Mouse (Mus musculus): Measurements from ENCODE around the gene Slc25a13.
"Not testable (repeated sequence)": the region's sequence is repeated elsewhere in the genome, so short reads cannot be mapped to it uniquely, and the experiment has no call there.

The Slc25a13 gene

DNA sequence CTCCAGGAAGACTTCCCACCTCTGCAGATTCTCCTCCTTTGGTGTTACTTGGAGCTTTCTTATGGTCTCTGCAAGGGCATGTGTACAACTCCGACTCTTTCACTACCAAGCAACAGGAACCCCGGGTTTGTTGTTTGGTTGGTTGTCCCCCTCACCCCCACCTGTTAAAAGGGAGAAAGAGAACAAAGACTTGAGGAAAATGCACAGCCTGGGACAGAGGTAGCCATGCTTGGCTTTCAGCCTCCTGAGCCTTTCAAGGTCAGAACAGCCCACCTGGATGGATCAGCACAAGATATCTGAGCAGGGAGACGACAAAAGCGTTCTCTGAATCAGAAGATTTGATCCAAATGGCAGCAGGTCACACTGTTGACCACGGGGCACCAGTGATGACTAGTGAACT, 15.0 kb downstream of the Slc25a13 start:
- no peak for DNase-seq

DNA sequence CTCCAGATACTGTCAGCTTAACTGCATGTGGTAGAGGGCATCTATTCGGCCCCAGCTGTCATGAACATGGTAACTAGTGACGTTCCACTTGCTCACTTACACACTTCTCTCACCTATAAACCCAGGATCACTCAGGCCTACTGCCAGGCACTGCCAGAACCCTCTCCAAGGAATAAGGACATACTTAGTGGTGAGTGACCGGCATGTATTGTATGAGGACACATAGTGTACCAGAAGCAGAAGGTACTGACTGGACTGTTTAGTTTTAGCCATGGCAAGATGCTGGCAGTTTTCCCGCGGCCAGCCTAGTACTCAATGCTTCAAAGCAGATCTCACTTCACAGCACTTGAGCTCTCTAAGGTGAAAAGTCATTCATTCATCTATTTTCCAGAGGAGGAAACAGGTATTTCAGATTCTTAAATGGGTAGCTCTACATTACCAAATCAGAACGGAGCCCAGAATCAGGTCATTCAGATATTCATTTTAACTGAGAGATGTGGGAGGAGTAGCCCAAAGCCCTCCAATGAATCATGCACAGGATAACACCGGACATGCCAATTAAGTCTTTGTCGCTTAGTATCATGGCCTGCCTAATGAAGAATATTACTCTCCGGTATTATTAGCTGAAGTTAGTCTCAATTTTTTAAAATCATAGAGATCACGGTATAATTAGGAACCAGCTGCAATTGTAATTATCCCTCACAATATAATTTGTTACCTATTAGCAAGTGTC, 17.7 kb downstream of the Slc25a13 start:
- no peak for DNase-seq

DNA sequence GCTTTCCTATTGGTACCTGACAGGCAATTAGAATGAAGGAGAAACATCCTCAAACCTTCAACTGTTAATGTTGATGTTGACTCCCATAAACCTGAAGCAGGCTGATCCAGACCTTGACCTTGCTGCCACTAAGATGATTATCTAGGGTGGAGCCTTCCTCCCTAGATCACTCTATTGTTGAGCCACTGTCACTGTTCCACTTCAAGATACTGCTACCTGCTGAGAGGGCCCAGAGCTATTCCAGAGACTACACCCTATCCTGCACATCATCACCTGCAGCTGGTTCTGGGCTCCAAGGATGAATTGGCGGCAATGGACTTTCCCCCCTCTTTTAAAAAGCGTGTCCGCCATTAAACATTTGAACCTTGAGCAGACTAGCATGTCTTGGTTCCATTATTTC, 18.9 kb downstream of the Slc25a13 start:
- not testable (repeated sequence) for DNase-seq

DNA sequence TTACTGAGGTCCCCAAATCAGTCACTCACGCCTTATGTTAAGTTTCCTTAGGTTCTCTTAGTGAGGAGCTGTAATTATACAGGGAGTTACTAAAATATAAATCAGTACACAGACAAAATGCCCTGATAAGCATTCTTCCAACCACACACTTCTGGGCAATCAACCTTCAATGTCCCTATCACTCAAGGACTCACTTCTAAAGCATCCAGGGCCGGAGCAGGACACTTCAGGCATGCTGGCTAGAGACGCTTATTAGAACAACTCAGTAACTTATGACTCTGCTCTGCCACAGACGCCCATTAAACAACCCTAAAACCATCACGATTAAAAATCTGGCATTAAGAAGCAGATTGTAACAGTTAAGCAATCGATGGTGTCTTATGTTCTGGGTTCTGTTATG, 19.6 kb downstream of the Slc25a13 start:
- DNase-seq, result no peak

DNA sequence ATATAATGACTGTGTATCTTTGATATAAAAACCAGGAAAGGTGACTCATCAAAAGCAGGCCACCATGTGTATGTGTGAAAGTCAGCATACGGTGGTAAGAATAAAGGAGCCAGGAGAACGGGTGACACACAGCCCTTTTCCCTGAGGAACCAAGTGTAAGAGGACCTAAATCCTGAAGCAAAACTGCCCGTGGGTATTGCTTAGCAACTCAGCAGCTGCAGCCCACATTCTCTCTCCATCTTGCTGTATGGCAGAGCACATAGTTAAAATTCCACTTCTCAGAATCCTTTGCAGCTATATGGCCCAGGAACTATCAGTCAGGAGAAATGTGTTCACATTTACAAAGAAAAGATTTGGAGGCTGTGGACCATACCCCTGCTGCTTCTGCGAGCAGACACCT, 20.4 kb downstream of the Slc25a13 start:
- no peak for DNase-seq

DNA sequence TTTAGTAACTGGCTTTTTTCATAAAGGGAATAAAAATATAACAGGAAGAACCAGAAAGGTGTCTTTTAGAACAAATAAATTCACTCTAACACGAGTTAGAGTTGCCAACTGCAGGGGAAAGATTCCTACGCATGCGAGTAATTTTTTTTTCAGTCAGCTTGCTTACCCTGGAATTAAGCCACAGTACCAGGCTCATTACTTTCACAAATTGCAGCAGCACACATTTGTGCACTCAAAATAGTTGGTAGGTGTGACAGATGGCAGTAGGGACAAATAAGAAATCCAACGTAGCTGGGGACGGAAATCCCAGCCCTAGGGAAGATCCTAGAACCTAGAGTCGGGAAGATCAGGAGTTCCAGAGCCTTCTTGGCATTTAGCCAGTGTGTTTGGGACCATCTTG, 22.1 kb downstream of the Slc25a13 start:
- no peak for DNase-seq

DNA sequence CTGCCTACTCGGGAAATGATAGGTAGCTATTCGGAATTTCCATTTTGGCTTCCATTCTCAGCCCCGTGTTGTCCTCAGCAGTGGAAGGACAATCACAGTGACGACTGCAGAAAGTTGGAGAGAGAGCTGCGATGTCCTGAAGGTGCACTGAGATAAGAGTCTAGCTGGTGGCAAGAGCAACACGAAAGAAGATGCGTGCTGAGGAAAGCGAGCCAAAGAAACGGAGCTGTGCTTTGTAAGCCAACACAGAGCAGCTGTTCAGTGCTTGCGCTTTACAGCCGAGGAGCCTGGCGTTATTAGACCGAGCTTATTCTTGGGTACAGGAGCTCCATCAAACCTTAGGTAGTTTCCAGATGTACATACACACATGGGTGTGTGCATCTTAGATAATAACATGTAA, 23.1 kb downstream of the Slc25a13 start:
- DNase-seq, result no peak

DNA sequence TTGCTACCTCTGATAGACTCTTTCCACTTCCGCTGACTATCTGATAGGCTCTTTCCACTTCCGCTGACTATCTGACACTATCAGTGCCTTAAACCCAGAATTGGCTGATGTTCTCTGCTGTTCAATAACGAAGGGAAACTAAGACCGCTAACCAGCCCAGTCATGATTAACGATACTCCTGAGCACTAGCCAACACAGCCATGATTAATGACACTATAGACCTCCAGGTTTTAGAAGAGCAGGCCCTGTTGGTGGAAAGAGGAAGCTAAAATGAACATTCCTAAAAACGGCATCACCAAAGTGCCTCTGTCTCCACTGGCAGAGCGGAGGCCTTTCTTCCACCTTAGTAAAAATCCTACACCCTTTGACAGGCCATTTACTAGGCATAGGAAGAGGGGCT, 24.6 kb downstream of the Slc25a13 start:
- no peak for DNase-seq

DNA sequence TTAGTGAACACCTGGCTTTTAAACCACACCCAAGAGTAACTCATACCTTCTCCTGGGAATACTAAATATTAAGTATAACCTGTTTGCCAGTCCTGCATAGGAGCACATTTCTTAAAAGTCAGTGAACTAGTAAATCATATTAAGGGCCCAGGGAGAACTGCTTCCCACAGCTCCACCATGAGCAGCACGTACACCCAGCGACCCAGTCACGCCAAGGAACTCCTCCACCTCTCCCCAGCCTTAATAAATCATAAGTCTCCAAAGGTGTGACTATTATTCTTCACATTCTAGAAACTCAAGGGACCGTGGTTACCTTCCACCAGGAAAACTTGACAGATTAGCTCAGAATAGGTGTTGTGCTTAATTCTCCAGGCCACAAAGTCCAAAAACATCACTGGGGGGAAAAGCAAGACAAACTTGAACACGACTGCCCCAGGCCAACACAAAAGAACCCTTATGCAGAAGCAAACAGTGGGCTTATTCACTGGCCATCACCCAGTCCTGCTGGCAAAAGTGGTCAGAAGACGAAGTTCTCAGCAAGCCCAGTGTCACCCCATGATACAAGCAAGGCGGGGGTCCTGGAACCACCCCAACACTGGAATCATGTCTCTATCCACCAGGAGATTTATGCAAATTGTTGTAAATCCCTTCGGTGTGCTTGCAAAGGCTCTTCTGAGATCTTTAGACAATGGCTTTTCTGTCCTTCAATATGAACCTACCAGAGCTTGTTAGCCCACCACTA, 25.2 kb downstream of the Slc25a13 start:
- no peak for DNase-seq

DNA sequence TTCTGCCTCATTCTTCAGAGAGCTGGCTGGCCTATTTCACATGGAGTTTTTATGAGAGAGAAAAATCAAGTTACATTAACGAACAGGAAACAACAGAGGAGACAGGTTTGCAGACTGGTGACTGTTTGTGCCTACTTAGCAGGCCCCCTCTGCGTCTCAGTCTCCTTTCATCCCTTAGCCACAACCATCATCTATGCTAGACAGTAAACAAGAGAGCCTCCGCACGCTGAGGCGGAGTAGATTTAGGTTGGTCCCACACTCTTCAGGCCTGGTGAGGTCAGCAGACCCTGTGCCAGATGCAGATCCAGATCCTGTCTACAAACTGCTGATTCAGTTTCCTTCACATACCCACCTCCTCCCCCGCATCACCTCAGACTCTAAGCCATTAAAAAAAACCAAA, 28.0 kb downstream of the Slc25a13 start:
- DNase-seq, result no peak

DNA sequence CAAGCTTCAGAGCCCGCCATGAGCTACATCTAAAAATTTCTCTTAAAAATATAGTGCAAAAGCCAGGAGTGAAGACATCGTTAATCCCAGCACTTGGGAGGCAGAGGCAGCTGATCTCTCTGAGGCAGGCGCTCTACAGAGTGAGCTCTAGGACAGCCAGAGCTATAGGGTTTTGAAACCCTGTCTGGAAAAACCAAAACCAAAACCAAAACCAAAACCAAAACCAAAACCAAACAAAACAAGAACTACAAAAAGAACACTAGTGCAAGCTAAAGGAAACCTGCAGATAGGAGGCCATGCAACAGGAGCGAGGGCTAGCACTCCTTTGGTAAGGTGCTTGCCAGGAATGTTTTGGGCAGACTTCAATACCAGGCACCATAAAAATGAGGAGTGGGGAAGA, 30.5 kb downstream of the Slc25a13 start:
- DNase-seq, result no peak

DNA sequence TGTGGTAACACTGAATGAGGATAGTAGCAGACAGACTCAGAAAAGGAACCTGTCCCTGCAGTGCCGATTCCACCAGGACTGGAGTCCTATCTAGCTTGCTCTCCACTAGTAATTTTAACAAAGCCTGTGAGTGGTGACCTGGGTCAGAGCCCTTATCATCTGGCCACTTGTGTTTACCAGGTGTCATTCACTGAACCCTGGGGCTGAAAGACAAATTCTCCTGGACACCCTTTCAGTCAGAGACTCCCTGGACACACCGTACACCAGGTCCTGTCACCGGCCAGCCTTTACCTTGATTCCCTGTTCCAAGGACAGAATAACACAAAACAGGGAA, 31.3 kb downstream of the Slc25a13 start:
- DNase-seq, result no peak

DNA sequence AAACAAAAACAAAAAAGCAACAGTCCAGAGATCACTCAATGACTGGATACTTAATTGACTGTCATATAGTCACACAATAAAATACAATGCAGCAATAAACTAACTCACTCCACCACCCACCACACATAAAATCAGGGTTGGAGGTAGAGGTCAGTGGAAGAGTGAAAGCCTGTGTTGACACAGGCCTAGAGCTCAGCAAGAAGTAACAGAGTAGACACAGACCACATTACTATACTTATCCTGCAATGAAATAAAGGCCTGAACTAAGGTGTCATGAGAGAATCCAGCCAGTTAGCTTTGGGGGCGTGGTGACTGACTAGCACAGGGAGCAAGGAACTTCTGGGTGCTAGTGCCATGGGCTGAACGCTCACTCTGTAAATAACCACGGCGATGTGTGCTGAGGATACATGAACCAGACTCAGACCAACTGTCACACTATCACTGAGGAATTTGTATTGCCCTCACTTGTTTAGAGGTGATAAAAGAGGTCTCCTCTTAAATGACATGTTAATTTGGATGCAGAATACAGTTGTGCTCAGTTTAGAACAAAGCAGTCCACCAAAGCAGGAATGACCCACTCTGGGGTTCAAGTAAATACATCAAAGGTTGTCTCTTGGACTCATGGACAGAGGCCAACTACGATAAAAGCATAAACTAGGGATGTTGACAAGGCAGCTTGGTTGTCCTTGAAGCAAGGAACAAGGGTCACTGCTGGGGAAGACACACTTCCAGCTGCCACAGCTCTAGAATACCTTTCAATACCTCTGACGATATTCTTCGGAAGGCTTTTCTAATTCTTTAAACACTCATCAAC, 31.8 kb downstream of the Slc25a13 start:
- no peak for DNase-seq

DNA sequence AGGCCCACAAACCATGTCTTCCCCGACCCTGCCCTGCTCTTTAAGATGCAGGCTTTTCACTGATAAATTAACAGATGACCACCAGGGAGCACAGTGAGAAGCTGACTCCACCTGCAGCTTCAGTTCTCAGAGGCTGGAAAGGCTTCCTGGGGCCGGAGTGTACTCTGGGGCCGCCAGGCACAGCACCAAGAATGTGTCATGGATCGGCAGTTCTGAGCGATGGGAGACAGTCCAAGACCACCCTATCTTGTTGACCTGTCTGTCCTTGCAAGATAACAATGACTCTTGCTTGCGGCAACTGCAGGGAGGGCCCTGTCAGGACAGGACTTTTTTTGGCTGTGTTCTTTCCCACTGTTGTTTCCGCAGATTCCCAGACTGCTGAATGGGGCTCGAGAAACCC, 33.4 kb downstream of the Slc25a13 start:
- peak; percentile 36 for DNase-seq

DNA sequence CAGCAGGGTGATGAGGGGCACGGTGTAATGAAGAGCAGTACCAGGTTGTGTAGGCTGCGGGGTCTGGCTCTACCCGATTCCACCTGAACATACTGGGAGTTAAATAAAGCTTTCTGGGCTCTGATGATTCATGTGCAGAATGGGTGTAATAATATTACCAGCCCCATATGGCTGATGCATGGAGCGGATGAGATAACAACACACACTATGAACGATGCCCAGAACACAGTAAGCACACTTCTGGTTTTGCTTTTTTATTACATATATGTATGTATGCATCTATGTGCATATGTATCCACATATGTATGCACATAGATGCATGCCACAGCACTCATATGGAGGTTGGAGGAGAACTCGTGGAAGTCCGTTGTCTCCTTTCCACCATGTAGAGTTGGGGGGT, 34.8 kb downstream of the Slc25a13 start:
- no peak for DNase-seq

DNA sequence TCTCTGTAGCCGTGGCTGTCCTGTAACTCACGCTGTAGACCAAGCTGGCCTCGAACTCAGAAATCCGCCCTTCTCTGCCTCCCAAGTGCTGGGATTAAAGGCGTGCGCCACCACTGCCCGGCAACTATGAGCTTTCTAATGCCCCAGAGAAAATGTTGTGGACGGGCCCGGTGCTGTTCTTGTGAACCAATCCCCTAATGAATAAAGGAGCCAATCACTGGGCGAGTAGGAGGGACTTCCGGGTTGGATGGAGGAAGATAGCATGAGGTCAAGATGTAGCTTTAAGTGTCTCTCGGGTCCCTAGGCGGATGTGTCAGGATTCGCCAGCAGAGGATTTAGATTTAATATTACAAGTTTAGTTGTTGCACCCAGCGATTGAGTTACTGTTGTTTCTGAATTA, 38.6 kb downstream of the Slc25a13 start:
- DNase-seq, result not testable (repeated sequence)

DNA sequence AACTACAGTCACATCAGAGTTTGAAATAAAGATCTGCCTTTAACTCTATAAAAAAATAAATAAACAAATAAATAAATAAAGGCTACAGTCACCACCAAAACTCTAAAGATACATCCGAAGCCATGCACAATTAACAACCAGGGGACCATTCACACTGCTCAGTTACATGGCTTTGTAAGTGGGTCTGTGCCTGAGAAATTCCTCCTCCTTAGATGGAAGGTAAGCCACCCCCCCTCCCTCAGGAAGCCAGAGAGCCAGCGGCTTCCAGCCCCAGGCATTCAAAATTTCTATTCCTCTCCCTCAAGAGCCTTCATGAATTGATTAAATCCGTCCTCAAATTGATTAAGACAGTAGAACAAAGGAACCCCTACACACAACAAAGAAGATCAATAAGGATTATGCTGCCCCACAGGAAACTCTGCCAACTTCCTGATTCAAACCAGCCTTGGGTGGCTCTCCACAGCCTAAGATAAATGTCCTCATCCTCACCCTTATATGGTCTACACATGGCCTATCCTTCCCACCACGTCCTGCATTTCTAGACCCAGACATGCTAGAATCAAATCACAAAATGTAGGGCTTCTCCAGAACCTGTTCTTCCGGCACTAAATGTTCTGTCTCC, 41.5 kb downstream of the Slc25a13 start:
- no peak for DNase-seq

DNA sequence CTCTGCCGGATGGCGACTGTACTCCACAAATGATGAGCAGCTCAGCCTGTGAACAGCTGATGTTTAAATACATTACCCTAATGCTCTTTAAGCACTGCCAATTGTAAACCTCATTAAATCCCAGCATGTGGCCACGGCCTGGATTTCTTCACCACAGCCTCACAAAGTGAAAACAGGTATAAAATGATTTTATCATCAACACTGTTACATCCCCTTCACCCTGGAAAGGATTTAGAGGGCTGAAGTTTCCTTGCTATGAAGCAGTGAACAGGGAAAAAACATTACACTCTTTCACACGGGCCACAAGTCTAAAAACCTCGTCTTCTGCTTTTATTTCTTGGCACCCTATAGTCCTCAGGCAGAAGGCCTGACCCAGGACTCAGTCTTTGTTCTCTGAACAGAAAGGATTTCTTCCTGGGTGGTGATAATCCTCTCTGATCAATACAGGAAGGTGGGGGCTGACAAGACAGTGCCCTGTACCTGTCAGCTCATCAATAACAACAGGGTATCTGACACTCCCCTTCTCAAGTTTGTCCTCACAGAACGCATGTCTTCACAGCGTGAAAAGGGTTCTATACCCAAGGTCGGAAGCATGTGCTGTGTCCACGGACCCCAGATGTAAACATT, 42.9 kb downstream of the Slc25a13 start:
- no peak for DNase-seq

DNA sequence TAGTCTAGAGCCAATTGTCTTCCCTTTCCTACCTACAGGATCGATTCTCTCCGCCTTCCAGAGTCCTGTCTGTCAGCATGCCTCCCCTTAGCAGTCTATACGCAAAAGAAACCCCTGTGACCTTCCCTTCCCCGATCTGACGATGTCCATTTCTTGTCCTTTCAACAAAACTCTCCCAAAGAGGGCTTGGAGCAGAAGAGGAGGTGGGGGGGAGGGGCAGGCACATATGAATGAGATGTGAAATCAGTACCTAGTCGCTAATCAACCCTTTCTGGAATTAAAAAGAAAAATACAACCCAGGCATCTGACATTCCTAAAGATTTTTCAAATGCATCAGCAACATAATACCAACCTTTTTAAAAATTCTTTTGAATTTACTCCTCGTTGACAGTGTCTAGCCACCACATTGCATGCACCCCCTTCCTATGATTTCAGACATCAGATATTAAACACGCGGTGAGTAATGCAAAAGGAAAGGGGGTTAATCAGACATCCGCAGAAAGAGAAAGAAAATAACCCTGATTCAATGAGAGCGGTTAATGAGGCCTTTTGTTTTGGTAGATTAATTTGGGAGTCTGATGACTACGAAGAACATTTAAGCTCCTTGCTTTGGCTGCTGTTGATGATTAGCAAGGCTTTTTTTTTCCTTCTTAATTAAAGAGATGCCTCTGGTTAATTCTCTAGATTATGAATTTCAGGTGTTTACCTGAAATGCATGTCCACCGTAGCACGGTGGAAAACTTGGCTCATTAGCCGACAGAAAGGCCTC, 43.6 kb downstream of the Slc25a13 start:
- no peak for DNase-seq

DNA sequence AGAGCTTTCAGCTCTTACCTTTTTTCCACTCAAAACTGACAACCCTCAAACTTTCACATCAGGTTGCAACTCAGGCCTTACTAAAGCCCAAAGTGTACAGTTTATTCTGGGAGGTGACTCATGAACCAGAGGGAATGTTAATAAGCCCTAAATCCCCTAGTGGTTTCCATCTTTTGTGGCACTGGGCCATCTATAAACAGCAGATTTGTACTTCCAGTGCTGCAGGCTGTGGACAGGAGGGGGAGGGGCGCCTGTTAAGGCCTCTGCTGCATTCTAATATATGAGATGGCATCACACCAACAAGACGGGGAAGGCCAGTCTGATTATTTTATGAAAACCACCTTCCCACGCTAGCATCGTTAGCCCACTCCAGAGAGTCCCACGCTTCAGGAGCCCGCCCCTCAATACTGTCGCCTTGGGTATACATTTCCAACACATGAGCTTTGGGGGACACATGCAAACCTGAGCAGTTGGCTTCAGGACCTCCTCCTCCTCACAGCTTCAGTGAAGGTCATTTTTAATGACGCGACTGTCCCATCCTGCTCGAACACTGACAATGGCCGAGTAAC, 48.3 kb downstream of the Slc25a13 start:
- peak; percentile 23 for DNase-seq

DNA sequence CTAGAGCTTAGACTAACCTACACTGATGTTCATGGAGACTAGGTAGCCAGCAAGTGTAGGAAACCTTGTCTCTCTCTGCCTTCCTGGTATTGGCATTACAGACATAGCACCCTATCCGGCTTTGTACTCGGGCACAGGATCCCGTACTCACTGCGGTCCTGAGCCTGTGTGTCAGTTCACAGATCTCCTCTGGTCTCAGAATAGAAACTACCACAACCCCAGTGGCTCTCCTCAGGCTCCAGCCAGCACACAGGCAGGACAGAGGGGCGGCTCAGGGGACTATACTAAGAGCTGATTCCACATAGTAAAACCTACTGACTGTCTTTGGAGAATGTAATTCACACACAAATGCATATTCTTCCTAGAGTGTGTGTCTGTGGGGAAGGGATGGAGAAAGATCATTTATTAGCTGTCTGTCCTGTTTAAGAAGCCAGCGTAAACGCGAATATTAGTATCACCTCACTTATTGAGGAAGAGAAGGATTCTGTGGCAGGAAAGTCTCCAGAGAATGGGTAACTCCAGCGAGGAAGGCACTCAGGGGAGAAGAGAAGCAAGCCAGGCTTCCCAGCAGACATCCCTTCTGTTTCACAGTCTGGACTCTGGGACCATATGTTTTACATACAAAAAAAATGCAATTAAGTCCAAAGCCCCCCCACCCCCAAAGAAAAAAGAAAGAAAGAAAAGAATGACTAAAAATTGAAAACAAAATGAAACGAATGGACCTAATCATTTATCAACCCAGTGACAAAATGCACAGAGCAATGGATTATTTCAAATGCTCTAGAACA, 49.4 kb downstream of the Slc25a13 start:
- no peak for DNase-seq

All from kidney, adult 18-20 months (tissue).